Mouse (Mus musculus) neural tube, embryonic 12.5 days (tissue): ENCODE data around the gene Sipa1. TPM values are rescaled to one million over a fixed set of nuclear protein-coding genes. Genes with fewer than 3 reads are reported as not detected.
A peak's percentile ranks its signal among the peaks of the same experiment; 100 is the strongest.

Experiments
- ATAC-seq: fragments of 200-750 bp; cut with Nextera tagmentation; 2 replicates; pipeline ENCODE4 v1.8.0; 2017; ENCODE audit warnings: low read depth, mild to moderate bottlenecking, moderate TSS enrichment, moderate library complexity; ENCODE audit not compliant: low FRiP score
- H3K27ac ChIP-seq: fragments of 300-500 bp; sonication (generic); 2 replicates; pipeline ENCODE4 v1.5.1; 2016
- H3K27me3 ChIP-seq: fragments of 300-500 bp; sonication (generic); replicated peaks from 2 replicates; pipeline ENCODE4 v1.6.1; 2016; ENCODE audit warnings: mild to moderate bottlenecking
- H3K36me3 ChIP-seq: fragments of 300-500 bp; sonication (generic); 2 replicates; pipeline ENCODE4 v1.6.1; 2016; ENCODE audit warnings: mild to moderate bottlenecking
- H3K4me1 ChIP-seq: fragments of 300-500 bp; sonication (generic); 2 replicates; pipeline ENCODE4 v1.6.1; 2016
- H3K4me2 ChIP-seq: fragments of 300-500 bp; sonication (generic); replicated peaks from 2 replicates; pipeline ENCODE4 v1.6.1; 2016; ENCODE audit warnings: mild to moderate bottlenecking
- H3K4me3 ChIP-seq: fragments of 300-500 bp; sonication (generic); 2 replicates; pipeline ENCODE4 v1.5.1; 2016
- H3K9ac ChIP-seq: fragments of 300-500 bp; sonication (generic); 2 replicates; pipeline ENCODE4 v1.6.1; 2016; ENCODE audit warnings: mild to moderate bottlenecking
- H3K9me3 ChIP-seq: fragments of 300-500 bp; sonication (generic); 2 replicates; pipeline ENCODE4 v1.6.1; 2016; ENCODE audit warnings: mild to moderate bottlenecking
- WGBS: fragments of 180-500 bp; shearing (Covaris S2); methylation state at CpG from one replicate; pipeline ENCODE4 v1.1.7; 2016; 5-methylcytosine and 5-hydroxymethylcytosine counted together
- polyA plus RNA-seq: library from polyadenylated mRNA; unstranded; fragments of >200 nt; fragmentation: Nextera tagmentation; extraction: Ambion mirVana; gene quantifications from 2 replicates; pipeline ENCODE4 v1.2.1, GENCODE M21; 2016

Gene Sipa1
- polyA plus RNA-seq, 1 experiment from 2014 or later: 25.7 TPM

DNA sequence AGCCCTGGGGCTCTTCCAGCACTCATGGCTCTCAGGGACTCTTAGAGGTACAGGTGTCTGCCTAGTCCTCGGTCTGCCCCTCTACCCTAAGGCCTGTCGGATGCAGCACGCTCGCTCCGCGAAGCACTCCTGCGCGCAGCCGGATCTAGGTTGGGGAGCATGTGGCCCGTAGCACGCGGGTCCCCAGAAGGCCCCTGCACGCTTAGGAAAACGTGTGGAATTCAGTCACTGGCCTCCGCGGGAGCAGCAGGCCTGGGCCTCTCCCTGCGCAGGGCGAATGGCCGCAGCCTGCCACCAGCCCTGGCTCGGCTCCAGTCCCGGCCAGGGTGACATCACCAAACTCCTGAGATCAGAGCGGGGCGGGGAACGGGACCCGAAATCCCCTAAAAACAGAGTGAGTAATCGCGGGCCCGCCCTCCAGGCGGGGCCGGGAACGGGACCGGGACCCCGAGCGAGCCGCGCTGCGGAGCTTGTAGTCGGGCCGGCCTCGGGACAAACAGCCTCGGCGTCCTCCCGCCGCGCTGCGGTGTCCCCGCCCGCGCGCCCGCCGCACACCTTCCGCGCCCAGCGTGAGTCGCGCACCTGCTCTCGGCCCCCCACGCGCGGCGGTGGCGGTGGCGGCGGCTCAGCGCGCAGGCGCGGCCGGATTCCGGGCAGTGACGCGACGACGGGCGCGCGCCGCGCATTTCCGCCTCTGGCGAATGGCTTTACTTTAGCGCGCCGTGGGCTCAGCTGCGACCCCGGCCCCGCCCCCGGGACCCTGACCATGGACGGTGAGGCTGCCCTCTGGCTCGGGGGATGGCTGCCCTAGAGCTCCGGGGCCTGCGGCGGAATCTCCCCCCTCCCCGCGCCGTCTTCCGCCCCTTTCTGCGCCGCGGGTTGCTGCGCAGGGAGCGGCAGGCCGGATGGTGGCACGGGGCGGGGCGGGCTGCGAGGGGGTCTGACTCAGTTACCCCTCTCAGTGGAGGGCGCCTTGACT lies 26.1 kb downstream of the Sipa1 start, which contains the start of gene Rela:
Gene Rela, plus strand, starts transcription at position 415 of the 979 bp plus-strand sequence.
- Histone ChIP-seq H3K9ac (peak within 1 kb of the TSS; percentile 75), H3K9me3 (no peaks in the 10 kb centered on the region), H3K27ac (peak within 1 kb of the TSS; percentile 80), H3K27me3 (no peaks in the 10 kb centered on the region), H3K4me2 (peak within 1 kb of the TSS; percentile 79), H3K4me3 (peak within 1 kb of the TSS; percentile 84), H3K4me1 (peaks cover 15% of the 10 kb centered on the region), H3K36me3 (peaks cover 31% of the 10 kb centered on the region)
- peak; percentile 80 for ATAC-seq
- WGBS: under 1% methylated on average over 108 of the region's 109 CpGs

DNA sequence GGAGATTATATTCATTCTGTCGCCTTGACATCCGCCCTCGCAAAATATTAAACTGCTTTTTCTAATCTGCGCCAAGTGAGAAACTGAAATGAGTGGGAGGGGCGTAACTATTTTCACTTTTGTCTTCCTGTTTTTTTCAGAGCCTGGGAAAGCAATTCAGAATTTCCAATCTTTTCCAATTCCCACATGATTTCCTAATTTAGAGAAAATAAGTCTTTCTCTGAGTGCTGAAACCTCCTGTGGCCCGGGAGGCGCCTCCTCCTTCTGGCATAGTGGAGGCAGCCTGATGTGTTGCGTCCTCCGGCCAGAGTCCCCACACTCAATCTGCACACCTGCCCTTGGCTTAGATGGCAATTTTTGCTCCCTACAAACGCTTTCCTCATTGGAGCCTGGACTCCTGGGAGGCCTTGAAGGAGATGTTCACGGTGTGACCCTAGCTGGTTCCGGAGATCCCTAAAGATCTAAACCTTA lies 26.9 kb downstream of the Sipa1 start:
- ATAC-seq: no peak

DNA sequence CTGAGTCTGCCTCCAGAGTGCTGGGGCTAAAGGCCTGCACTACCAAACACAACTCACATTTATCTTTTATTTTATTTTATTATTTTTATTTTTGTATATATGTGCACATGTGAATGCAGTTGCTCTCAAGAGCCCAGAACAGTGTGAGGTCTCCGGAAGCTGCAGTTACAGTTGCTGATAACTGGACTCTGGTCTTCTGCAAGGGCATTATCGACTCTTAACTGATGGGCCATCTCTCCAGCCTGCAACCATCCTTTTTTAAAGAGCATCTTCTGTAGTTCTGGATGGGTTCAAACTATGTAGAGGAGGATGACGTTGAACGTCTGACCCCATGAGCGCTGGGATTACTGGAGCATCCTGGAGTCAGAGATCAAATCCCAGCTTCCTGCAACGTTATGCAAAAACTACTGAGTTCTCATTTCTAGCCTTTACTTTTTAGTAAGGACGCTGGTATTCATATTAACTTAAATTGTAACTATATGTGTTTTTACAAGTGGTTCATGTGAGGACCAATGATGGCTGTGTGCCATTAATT lies 27.4 kb downstream of the Sipa1 start:
- WGBS: 85% methylated on average over 7 of the region's 7 CpGs
- Histone ChIP-seq H3K4me1 (peaks cover 15% of the 10 kb centered on the region), H3K27ac (no peak overlapping the region), H3K4me2 (no peak overlapping the region; the same call in 1 of the 2 replicates), H3K4me3 (no peak overlapping the region), H3K9me3 (no peaks in the 10 kb centered on the region), H3K36me3 (peaks cover 19% of the 10 kb centered on the region), H3K27me3 (no peaks in the 10 kb centered on the region), H3K9ac (no peak overlapping the region)
- ATAC-seq: no peak

More for the DNA sequence above, 26.9 kb downstream of the Sipa1 start:
- Histone ChIP-seq H3K4me1 (peaks cover 15% of the 10 kb centered on the region), H3K27ac (peak overlapping the region; percentile 80; the same call in 1 of the 2 replicates), H3K4me2 (peak overlapping the region; percentile 79), H3K9ac (peak overlapping the region; percentile 75), H3K27me3 (no peaks in the 10 kb centered on the region), H3K36me3 (peaks cover 24% of the 10 kb centered on the region), H3K9me3 (no peaks in the 10 kb centered on the region), H3K4me3 (peak overlapping the region; percentile 84)
- 49% methylated on average over 12 of the region's 12 CpGs for WGBS

DNA sequence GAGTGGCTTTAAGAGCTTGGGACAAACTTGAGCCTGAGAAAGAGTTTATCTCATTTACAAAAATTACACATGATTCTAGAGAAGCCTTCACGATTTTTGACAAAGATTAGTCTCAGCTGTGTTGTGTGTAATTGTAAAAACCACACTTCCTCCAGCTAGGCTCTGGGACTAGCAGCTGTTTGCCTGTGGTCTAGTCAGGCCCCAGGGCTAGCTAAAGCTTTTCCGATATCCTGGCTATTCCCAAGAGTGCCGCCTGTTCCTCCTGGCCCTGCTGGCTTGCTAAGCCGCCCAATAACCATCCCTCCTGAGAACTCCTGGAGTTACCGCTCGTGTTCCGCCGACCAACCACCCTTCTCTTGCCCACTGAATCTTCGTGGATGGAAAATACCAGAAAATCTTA lies 31.4 kb downstream of the Sipa1 start:
- Histone ChIP-seq H3K4me3 (no peak overlapping the region), H3K36me3 (no peaks in the 10 kb centered on the region), H3K4me2 (no peak overlapping the region), H3K27ac (no peak overlapping the region), H3K9ac (no peak overlapping the region), H3K9me3 (no peaks in the 10 kb centered on the region), H3K27me3 (no peaks in the 10 kb centered on the region), H3K4me1 (peaks cover 6% of the 10 kb centered on the region)
- WGBS: 72% methylated on average over 9 of the region's 9 CpGs
- ATAC-seq: no peak

DNA sequence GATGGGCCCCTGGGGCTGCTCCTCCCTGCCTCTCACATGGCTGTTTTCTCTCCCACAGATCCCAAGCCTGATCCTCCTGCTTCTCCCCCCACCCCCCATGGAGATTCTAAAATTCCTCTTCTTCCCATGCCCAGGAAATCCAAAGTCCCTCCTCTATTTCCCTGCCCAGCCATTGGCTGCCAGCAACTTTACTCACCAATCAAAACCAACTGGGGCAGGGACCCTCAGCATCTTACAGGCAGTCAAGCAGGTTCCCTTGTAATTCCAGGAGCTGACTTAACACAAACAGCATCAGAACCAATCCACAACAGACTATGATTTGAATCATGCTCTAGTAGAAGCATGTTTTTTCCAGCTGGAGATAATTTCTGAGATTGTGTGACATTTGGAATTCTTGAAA lies 33.6 kb downstream of the Sipa1 start:
- Histone ChIP-seq H3K9ac (no peak overlapping the region), H3K4me3 (no peak overlapping the region), H3K4me1 (no peaks in the 10 kb centered on the region), H3K27me3 (no peaks in the 10 kb centered on the region), H3K36me3 (no peaks in the 10 kb centered on the region), H3K4me2 (no peak overlapping the region), H3K9me3 (no peaks in the 10 kb centered on the region), H3K27ac (no peak overlapping the region)
- ATAC-seq: no peak

DNA sequence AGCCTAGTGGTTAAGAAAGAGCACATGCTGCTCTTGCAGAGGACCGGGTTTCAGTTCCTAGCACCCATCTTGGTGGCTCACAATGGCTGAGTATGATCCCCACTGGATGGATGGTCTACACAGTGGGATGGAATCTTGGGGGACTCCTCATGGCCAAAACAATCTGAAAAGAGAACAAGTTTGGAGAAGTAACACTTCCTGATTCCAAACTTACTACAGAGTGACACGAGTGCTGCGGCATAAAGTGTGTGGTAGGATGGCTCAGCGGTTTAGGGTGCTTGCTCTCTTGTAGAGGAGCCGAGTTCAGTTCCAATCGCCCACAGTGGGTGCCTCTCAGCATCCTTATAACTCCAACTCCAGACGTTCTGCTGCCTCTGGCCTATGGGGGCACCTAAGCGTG lies 38.2 kb downstream of the Sipa1 start:
- 91% methylated on average over 8 of the region's 8 CpGs for WGBS
- H3K27me3 ChIP-seq: no peaks in the 10 kb centered on the region
- no peaks in the 10 kb centered on the region for H3K9me3 ChIP-seq
- no peak overlapping the region for H3K9ac ChIP-seq
- ATAC-seq: no peak
- H3K27ac ChIP-seq: no peak overlapping the region
- H3K36me3 ChIP-seq: no peaks in the 10 kb centered on the region
- H3K4me2 ChIP-seq: no peak overlapping the region
- no peaks in the 10 kb centered on the region for H3K4me1 ChIP-seq
- no peak overlapping the region for H3K4me3 ChIP-seq

DNA sequence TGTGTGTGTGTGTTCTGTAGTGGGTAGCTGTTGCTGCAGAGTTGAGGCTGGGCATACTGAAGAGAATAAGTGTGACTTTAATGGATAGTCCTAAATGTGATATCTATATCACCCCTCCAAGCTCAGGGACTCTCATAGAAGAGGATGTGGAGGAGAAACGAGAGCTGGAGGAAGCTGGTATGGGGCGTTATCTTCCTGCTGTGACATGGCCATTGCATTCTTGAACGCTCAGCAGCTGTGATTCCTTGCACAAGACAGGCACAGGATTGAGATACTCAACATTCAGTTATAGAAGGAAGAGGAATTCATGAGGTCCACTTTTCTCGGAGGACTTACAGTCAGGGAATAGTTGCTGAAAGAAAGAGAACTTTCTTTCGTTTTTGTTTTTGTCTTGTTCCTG lies 41.6 kb downstream of the Sipa1 start:
- WGBS: 80% methylated on average over 5 of the region's 5 CpGs

DNA sequence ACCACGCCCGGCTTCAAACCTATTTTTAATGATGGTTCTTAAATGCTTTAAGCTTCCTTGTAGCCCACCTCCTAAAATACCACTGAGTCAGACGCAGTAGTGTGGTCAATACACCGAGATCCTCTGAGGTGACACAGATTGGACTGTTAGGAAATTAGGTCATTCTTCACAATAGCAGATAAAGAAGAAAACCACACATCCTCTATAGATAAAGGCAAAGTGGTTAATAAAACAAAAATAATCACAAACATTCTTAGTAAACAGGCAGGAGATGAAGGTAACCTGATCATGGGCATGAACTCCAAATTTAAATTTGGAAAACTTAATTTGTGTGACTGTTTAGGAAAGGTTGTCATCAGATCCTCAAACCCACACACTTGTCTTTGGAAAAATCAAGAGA lies 43.5 kb downstream of the Sipa1 start:
- H3K27ac ChIP-seq: no peak overlapping the region
- no peak overlapping the region for H3K4me3 ChIP-seq
- no peaks in the 10 kb centered on the region for H3K36me3 ChIP-seq
- H3K4me2 ChIP-seq: no peak overlapping the region
- no peaks in the 10 kb centered on the region for H3K9me3 ChIP-seq
- no peak overlapping the region for H3K9ac ChIP-seq
- no peaks in the 10 kb centered on the region for H3K4me1 ChIP-seq
- H3K27me3 ChIP-seq: 0 out of 2 replicates have a peak, but pooled peaks cover 4% of the 10 kb centered on the region
- WGBS: 82% methylated on average over 4 of the region's 4 CpGs
- ATAC-seq: no peak

More for the DNA sequence above, 41.6 kb downstream of the Sipa1 start:
- Histone ChIP-seq H3K9me3 (no peaks in the 10 kb centered on the region), H3K36me3 (no peaks in the 10 kb centered on the region), H3K27ac (no peak overlapping the region), H3K27me3 (no peaks in the 10 kb centered on the region), H3K4me1 (no peaks in the 10 kb centered on the region), H3K4me2 (no peak overlapping the region), H3K4me3 (no peak overlapping the region), H3K9ac (no peak overlapping the region)
- ATAC-seq: no peak

DNA sequence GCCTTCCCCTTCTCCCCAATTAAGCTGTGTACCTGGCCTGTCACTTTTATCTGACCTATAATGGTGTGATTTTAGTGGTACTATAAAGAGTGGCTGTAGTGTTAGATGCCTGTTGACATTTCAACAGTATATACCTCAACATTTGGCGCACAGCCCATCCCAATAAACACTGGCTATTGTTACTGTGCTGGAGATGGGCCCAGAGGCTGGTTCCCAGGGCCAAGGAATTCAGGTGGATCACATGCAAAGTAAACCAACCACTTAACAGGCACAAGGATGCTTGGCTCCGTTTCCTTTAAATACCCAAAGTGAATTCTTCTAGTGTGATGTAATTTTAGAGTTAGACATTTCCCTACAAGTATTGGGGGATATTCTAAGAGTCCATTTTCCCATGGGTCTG lies 48.6 kb downstream of the Sipa1 start:
- Histone ChIP-seq H3K4me1 (peaks cover 7% of the 10 kb centered on the region; the same call in 1 of the 2 replicates), H3K4me2 (no peak overlapping the region), H3K36me3 (no peaks in the 10 kb centered on the region), H3K9ac (no peak overlapping the region), H3K9me3 (no peaks in the 10 kb centered on the region), H3K27ac (no peak overlapping the region), H3K4me3 (no peak overlapping the region), H3K27me3 (0 out of 2 replicates have a peak, but pooled peaks cover 4% of the 10 kb centered on the region)
- ATAC-seq: no peak
- 73% methylated on average over 2 of the region's 2 CpGs for WGBS

DNA sequence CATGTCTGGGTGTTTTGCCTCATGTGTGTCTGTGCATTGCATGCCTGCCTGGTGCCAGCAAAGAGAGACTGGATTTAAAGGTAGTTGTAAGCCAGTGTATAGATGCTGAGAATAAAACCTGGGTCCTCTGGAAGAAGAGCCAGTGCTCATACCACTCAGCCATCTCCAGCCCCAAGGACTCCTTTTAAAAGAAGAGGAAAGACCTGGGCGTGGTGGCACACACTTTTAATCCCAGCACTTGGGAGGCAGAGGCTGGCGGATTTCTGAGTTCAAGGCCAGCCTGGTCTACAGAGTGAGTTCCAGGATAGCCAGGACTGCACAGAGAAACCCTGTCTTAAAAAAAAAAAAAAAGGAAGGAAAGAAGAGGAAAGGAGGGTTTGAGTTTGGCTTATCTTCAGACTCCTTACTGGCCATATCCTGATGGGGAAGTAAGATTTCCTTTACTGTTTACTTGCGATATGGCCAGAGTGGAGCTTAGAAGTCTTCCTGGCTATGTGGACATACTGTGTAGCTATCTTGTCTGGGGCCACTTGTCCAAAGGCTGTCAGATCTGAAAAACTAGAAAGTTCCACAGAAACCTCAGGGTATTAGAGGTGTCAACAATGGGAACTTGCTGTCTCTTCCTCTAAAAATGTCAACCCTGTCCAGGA lies 50.6 kb downstream of the Sipa1 start:
- H3K4me3 ChIP-seq: no peak overlapping the region
- 0 out of 2 replicates have a peak, but pooled peaks cover 4% of the 10 kb centered on the region for H3K27me3 ChIP-seq
- H3K4me2 ChIP-seq: no peak overlapping the region
- H3K36me3 ChIP-seq: peaks cover 10% of the 10 kb centered on the region
- H3K4me1 ChIP-seq: peaks cover 21% of the 10 kb centered on the region
- WGBS: 80% methylated on average over 3 of the region's 3 CpGs
- H3K9ac ChIP-seq: no peak overlapping the region
- H3K9me3 ChIP-seq: no peaks in the 10 kb centered on the region
- no peak for ATAC-seq
- H3K27ac ChIP-seq: no peak overlapping the region

DNA sequence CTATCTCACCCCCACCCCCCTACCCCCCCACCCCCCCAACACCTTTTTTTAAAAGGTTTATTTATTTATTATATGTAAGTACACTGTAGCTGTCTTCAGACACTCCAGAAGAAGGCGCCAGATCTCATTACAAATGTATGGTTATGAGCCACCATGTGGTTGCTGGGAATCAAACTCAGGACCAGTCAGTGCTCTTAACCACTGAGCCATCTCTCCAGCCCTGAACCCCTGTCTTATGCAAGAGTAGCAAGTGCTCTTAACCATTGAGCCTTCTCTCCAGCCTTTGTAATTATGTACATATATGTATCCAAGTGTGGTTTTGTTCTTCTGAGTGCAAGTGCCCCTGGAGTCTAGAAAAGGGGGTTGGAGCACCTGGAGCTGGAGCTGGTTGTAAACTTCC lies 51.5 kb downstream of the Sipa1 start:
- 100% methylated on average over 1 of the region's 1 CpGs for WGBS
- Histone ChIP-seq H3K4me3 (no peak overlapping the region), H3K4me1 (peaks cover 21% of the 10 kb centered on the region), H3K27ac (no peak overlapping the region), H3K36me3 (peaks cover 19% of the 10 kb centered on the region), H3K9ac (no peak overlapping the region), H3K9me3 (no peaks in the 10 kb centered on the region), H3K4me2 (no peak overlapping the region), H3K27me3 (0 out of 2 replicates have a peak, but pooled peaks cover 4% of the 10 kb centered on the region)
- no peak for ATAC-seq
